Mouse (Mus musculus): ENCODE data around the gene Immp2l. TPM values are rescaled to one million over a fixed set of nuclear protein-coding genes. Genes with fewer than 3 reads are reported as not detected.

Gene Immp2l
- total and polyA plus RNA-seq, 3 experiments: 0.50 to 31.4 (median 7.9) TPM

- TF ChIP-seq POLR2AphosphoS5 (IDR thresholded peaks at IDR 0.05; ENCODE audit: insufficient replicate concordance, low read depth, low read length): no peak
- TF ChIP-seq GATA1 (IDR thresholded peaks at IDR 0.05; ENCODE audit: borderline replicate concordance, low read length): no peak
- no peak for TF ChIP-seq TAL1 (conservative IDR thresholded peaks at IDR 0.05; ENCODE audit: low read depth, low read length)
- TF ChIP-seq CTCF (IDR thresholded peaks at IDR 0.05; ENCODE audit: low read depth, low read length): no peak
- 0 out of 2 replicates have a peak, but pooled peaks cover 6% of the 10 kb centered on the region for H3K9me3 ChIP-seq (replicated peaks)
- DNase-seq (ENCODE audit: low spot score): no peak
- H3K36me3 ChIP-seq (replicated peaks): no peaks in the 10 kb centered on the region
- ATAC-seq (ENCODE audit: extremely low read depth, insufficient number of reproducible peaks, low FRiP score, poor library complexity, severe bottlenecking): no peak
- no peaks in the 10 kb centered on the region for H3K4me1 ChIP-seq (ENCODE audit: insufficient read depth, low read depth, low read length)
- no peak overlapping the region for H3K4me3 ChIP-seq (ENCODE audit: low read depth, low read length)
- no peaks in the 10 kb centered on the region for H3K27me3 ChIP-seq (ENCODE audit: insufficient read depth, low read length)
Measured at GRCm38 (mm10) chr12:41307015-41307414, 283.1 kb downstream of the Immp2l start.

DNA sequence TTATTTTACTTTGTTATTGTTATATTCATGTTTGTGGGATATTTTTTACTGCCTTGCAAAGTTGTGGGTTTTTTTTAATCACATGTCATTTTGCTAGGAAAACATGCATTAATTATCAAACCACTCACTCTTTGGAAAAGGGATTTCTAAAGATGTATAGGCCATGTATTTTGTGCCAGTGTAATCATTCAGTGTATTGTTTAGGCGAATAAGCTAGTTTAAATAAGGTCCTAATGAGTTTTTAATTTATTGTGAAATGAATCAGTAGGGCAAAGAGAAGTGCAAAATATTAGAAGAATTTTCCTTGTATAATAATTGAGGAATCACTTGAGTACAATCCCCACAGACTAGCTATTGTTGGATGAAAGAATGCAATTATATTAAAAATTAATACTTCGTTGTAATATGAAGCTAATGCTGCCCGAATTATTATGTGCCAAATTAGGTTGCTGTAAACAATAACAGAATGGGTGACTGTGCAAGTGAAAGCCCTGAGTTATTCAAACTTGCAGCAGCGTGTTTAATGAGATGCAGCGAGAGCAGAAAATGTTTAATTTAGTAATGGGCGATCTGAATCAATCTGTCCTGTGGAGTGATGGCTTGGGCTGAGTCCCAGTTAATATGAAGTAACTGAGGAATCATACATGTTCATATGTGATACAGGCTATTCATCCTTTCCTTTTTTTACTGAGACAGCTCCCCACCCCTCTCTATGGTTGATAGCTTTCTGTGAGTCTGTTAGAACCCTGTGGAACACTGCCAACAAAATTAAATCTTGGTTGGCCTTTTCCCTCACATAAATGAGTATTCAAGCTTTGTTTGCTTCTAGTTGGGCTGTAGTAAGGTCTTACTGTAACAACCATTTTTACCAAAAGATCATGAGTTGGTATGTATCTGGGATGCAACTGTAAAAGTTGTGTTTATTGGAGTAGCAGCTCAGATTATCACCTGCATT lies 285.1 kb downstream of the Immp2l start:
- TF ChIP-seq POLR2AphosphoS5 (IDR thresholded peaks at IDR 0.05; ENCODE audit: insufficient replicate concordance, low read depth, low read length) (no peak), TAL1 (conservative IDR thresholded peaks at IDR 0.05; ENCODE audit: low read depth, low read length) (no peak), GATA2 (IDR thresholded peaks at IDR 0.05; ENCODE audit: borderline replicate concordance, low read depth, low read length) (no peak), CTCF (IDR thresholded peaks at IDR 0.05; ENCODE audit: low read depth, low read length) (no peak), GATA1 (IDR thresholded peaks at IDR 0.05; ENCODE audit: borderline replicate concordance, low read length) (no peak)
- no peaks in the 10 kb centered on the region for H3K36me3 ChIP-seq (replicated peaks)
- no peak overlapping the region for H3K4me3 ChIP-seq (ENCODE audit: low read depth, low read length)
- H3K4me1 ChIP-seq (ENCODE audit: insufficient read depth, low read depth, low read length): no peaks in the 10 kb centered on the region
- H3K9me3 ChIP-seq (replicated peaks): 0 out of 2 replicates have a peak, but pooled peaks cover 5% of the 10 kb centered on the region
- DNase-seq (ENCODE audit: low spot score) (no peak), ATAC-seq (ENCODE audit: extremely low read depth, insufficient number of reproducible peaks, low FRiP score, poor library complexity, severe bottlenecking) (no peak)
- no peaks in the 10 kb centered on the region for H3K27me3 ChIP-seq (ENCODE audit: insufficient read depth, low read length)

DNA sequence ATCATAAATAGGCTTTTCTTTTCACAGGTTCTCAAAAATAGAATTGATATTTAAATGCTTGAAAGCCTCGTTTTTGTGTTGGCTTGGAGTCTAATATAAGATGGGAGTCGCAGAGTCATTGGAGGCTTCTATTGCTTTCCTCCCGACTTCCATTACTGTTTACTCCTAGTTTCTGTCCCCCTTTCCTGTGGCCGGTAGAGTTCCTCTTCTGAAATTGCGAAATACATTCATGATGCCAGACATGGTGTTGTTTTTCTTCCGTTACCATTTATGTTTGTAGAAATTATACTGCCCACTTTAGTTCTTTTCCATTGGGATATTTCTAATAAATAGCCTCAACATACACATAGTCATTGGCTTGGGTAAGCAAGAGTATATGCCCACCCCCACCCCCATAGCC lies 289.5 kb downstream of the Immp2l start:
- no peak for ATAC-seq (ENCODE audit: extremely low read depth, insufficient number of reproducible peaks, low FRiP score, poor library complexity, severe bottlenecking)
- H3K36me3 ChIP-seq (replicated peaks): no peaks in the 10 kb centered on the region
- peaks cover 6% of the 10 kb centered on the region; the same call in 1 of the 2 replicates for H3K9me3 ChIP-seq (replicated peaks)
- DNase-seq (ENCODE audit: low spot score): no peak
- H3K27me3 ChIP-seq (ENCODE audit: insufficient read depth, low read length): no peaks in the 10 kb centered on the region
- no peaks in the 10 kb centered on the region for H3K4me1 ChIP-seq (ENCODE audit: insufficient read depth, low read depth, low read length)
- no peak for TF ChIP-seq TAL1 (conservative IDR thresholded peaks at IDR 0.05; ENCODE audit: low read depth, low read length)
- TF ChIP-seq GATA1 (IDR thresholded peaks at IDR 0.05; ENCODE audit: borderline replicate concordance, low read length): no peak
- TF ChIP-seq POLR2AphosphoS5 (IDR thresholded peaks at IDR 0.05; ENCODE audit: insufficient replicate concordance, low read depth, low read length): no peak
- H3K4me3 ChIP-seq (ENCODE audit: low read depth, low read length): no peak overlapping the region

- ATAC-seq (ENCODE audit: extremely low read depth, insufficient number of reproducible peaks, low FRiP score, poor library complexity, severe bottlenecking) (no peak), DNase-seq (ENCODE audit: low spot score) (no peak)
- Histone ChIP-seq H3K4me3 (ENCODE audit: low read depth, low read length) (no peak overlapping the region), H3K36me3 (replicated peaks) (no peaks in the 10 kb centered on the region), H3K9me3 (replicated peaks) (peaks cover 6% of the 10 kb centered on the region; the same call in 1 of the 2 replicates), H3K4me1 (ENCODE audit: insufficient read depth, low read depth, low read length) (no peaks in the 10 kb centered on the region), H3K27me3 (ENCODE audit: insufficient read depth, low read length) (no peaks in the 10 kb centered on the region)
- TF ChIP-seq POLR2AphosphoS5 (IDR thresholded peaks at IDR 0.05; ENCODE audit: insufficient replicate concordance, low read depth, low read length) (no peak), CTCF (IDR thresholded peaks at IDR 0.05; ENCODE audit: low read depth, low read length) (no peak), GATA2 (IDR thresholded peaks at IDR 0.05; ENCODE audit: borderline replicate concordance, low read depth, low read length) (no peak), TAL1 (conservative IDR thresholded peaks at IDR 0.05; ENCODE audit: low read depth, low read length) (no peak), GATA1 (IDR thresholded peaks at IDR 0.05; ENCODE audit: borderline replicate concordance, low read length) (no peak)
Measured at GRCm38 (mm10) chr12:41314811-41315461, 291.0 kb downstream of the Immp2l start.

GRCm38 (mm10) chr12:41315871-41316270 lies 292.0 kb downstream of the Immp2l start:
- Histone ChIP-seq H3K36me3 (replicated peaks) (no peaks in the 10 kb centered on the region), H3K4me3 (ENCODE audit: low read depth, low read length) (no peak overlapping the region), H3K9me3 (replicated peaks) (peaks cover 6% of the 10 kb centered on the region; the same call in 1 of the 2 replicates), H3K27me3 (ENCODE audit: insufficient read depth, low read length) (no peaks in the 10 kb centered on the region), H3K4me1 (ENCODE audit: insufficient read depth, low read depth, low read length) (no peaks in the 10 kb centered on the region)
- no peak for ATAC-seq (ENCODE audit: extremely low read depth, insufficient number of reproducible peaks, low FRiP score, poor library complexity, severe bottlenecking)
- no peak for TF ChIP-seq CTCF (IDR thresholded peaks at IDR 0.05; ENCODE audit: low read depth, low read length)
- no peak for TF ChIP-seq TAL1 (conservative IDR thresholded peaks at IDR 0.05; ENCODE audit: low read depth, low read length)
- TF ChIP-seq GATA2 (IDR thresholded peaks at IDR 0.05; ENCODE audit: borderline replicate concordance, low read depth, low read length): no peak
- no peak for DNase-seq (ENCODE audit: low spot score)

- H3K4me3 ChIP-seq (ENCODE audit: low read depth, low read length): no peak overlapping the region
- no peaks in the 10 kb centered on the region for H3K4me1 ChIP-seq (ENCODE audit: insufficient read depth, low read depth, low read length)
- H3K36me3 ChIP-seq (replicated peaks): no peaks in the 10 kb centered on the region
- DNase-seq (ENCODE audit: low spot score) (no peak), ATAC-seq (ENCODE audit: extremely low read depth, insufficient number of reproducible peaks, low FRiP score, poor library complexity, severe bottlenecking) (no peak)
- H3K27me3 ChIP-seq (ENCODE audit: insufficient read depth, low read length): no peaks in the 10 kb centered on the region
- TF ChIP-seq CTCF (IDR thresholded peaks at IDR 0.05; ENCODE audit: low read depth, low read length) (no peak), GATA2 (IDR thresholded peaks at IDR 0.05; ENCODE audit: borderline replicate concordance, low read depth, low read length) (no peak), GATA1 (IDR thresholded peaks at IDR 0.05; ENCODE audit: borderline replicate concordance, low read length) (no peak), TAL1 (conservative IDR thresholded peaks at IDR 0.05; ENCODE audit: low read depth, low read length) (no peak), POLR2AphosphoS5 (IDR thresholded peaks at IDR 0.05; ENCODE audit: insufficient replicate concordance, low read depth, low read length) (no peak)
- H3K9me3 ChIP-seq (replicated peaks): peaks cover 7% of the 10 kb centered on the region; the same call in 1 of the 2 replicates
Measured at GRCm38 (mm10) chr12:41316426-41316825, 292.5 kb downstream of the Immp2l start.
